Mouse (Mus musculus) hindbrain, embryonic 14.5 days (tissue): ENCODE measurements around the gene Gtdc1. TPM values are rescaled to one million over a fixed set of nuclear protein-coding genes. Genes with fewer than 3 reads are reported as not detected.

Source experiments
- ATAC-seq: fragments of 200-750 bp; cut with Nextera tagmentation; 2 replicates; pipeline ENCODE4 v1.8.0; 2017; ENCODE audit warnings: moderate number of reproducible peaks, mild to moderate bottlenecking, moderate TSS enrichment, moderate library complexity; ENCODE audit not compliant: low FRiP score
- DNase-seq: peaks from one replicate; pipeline ENCODE4 v3.0.0-alpha.2; 2015; ENCODE audit warnings: low spot score
- H3K27ac ChIP-seq: fragments of 300-500 bp; sonication (generic); 2 replicates; pipeline ENCODE4 v1.5.1; 2014; ENCODE audit warnings: mild to moderate bottlenecking, moderate library complexity
- H3K27me3 ChIP-seq: fragments of 300-500 bp; sonication (generic); 2 replicates; pipeline ENCODE4 v1.6.1; 2014; ENCODE audit warnings: mild to moderate bottlenecking, low read length, mixed read lengths; ENCODE audit not compliant: control insufficient read depth, insufficient read depth
- H3K36me3 ChIP-seq: fragments of 300-500 bp; sonication (generic); replicated peaks from 2 replicates; pipeline ENCODE4 v1.6.1; 2014; ENCODE audit not compliant: control insufficient read depth, insufficient read depth
- H3K4me1 ChIP-seq: fragments of 300-500 bp; sonication (generic); replicated peaks from 2 replicates; pipeline ENCODE4 v1.6.1; 2014; ENCODE audit warnings: antibody characterized with exemption, low read length, mixed read lengths; ENCODE audit not compliant: control insufficient read depth, insufficient read depth
- H3K4me2 ChIP-seq: fragments of 300-500 bp; sonication (generic); replicated peaks from 2 replicates; pipeline ENCODE4 v1.6.1; 2014; ENCODE audit warnings: mild to moderate bottlenecking, moderate library complexity
- H3K4me3 ChIP-seq: fragments of 300-500 bp; sonication (generic); replicated peaks from 2 replicates; pipeline ENCODE4 v1.5.1; 2014; ENCODE audit warnings: mild to moderate bottlenecking, low read length
- H3K9ac ChIP-seq: fragments of 300-500 bp; sonication (generic); 2 replicates; pipeline ENCODE4 v1.6.1; 2014
- H3K9me3 ChIP-seq: fragments of 300-500 bp; sonication (generic); 2 replicates; pipeline ENCODE4 v1.6.1; 2016; ENCODE audit warnings: low read length; ENCODE audit not compliant: control insufficient read depth
- WGBS: fragments of 180-500 bp; shearing (Covaris S2); extraction: QIAGEN DNeasy Blood & Tissue Kit; methylation state at CpG from one replicate; pipeline ENCODE4 v1.1.7; 2014; 5-methylcytosine and 5-hydroxymethylcytosine counted together
- polyA plus RNA-seq: library from polyadenylated mRNA; unstranded; fragments of >200 nt; fragmentation: Nextera tagmentation; extraction: Ambion mirVana; gene quantifications from 2 replicates; pipeline ENCODE4 v1.2.1, GENCODE M21; 2014

Gene Gtdc1
- polyA plus RNA-seq, 1 experiment from 2014 or later: 23.7 TPM

DNA sequence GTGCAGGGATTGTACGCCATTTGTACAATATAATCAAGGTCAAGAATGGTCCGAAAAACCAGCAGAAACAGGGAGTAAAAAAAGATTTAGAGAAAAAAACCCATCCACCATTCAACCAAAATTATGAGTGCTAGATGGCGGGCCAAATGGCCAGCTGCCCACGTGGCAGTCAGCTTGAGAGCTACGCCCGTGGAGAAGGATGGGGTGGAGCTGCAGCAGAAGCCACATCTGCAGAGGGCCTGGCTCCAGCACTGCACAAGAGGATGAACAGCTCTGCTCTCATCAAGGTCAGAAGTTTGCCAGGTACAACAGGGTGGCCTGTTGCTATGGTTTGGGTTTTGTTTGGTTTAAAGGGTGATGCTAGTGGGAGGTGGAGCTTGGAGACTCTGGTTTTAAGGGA lies 281.1 kb downstream of the Gtdc1 start:
- Histone ChIP-seq H3K36me3 (no peaks in the 10 kb centered on the region), H3K27ac (no peak overlapping the region), H3K9me3 (no peaks in the 10 kb centered on the region), H3K4me2 (no peak overlapping the region), H3K4me1 (no peaks in the 10 kb centered on the region), H3K4me3 (no peak overlapping the region), H3K9ac (no peak overlapping the region), H3K27me3 (no peaks in the 10 kb centered on the region)
- no peak for ATAC-seq
- WGBS: 92% methylated on average over 6 of the region's 6 CpGs
- DNase-seq: no peak

DNA sequence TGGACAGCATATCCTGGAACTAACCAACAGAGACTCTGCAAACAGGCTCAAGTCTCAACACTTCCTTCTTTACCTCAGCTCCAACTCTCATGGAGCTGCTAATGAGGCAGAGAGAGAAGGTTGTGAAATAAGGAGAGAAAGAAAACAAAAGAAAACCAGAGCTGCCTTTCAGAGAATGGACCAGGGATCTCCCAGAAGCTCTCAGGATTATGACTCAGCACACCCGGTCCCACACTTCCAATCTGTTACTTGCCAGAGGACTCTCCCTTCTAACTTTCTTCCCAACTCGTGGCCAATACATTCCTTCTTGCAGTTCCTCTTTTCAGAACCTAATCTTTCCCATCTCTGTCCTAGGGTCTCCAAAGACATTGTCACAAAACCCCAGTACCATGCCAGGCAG lies 288.1 kb downstream of the Gtdc1 start:
- Histone ChIP-seq H3K27me3 (no peaks in the 10 kb centered on the region), H3K4me2 (no peak overlapping the region), H3K27ac (no peak overlapping the region), H3K4me3 (no peak overlapping the region), H3K9me3 (no peaks in the 10 kb centered on the region), H3K36me3 (no peaks in the 10 kb centered on the region), H3K4me1 (no peaks in the 10 kb centered on the region), H3K9ac (no peak overlapping the region)
- 55% methylated on average over 2 of the region's 2 CpGs for WGBS
- DNase-seq (no peak), ATAC-seq (no peak)

DNA sequence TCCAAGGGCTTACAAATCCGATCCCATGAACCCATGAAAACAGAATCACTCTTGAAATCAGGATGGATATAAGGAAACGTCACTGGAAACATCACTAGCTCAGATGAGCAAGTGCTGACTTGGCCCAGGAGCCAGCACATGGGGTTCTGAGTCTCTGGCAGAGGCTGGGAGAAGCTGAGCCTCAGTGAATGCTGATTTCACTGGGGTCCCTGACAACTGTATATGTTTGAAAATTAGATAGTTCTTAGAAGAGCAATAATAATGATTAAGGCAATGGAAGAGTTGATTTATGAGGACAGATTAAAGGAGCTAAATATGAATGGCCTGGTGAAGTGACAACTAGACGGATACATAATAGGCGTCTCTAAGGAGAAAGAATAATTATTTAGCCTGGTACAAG lies 289.3 kb downstream of the Gtdc1 start:
- no peak for DNase-seq
- no peaks in the 10 kb centered on the region for H3K27me3 ChIP-seq

DNA sequence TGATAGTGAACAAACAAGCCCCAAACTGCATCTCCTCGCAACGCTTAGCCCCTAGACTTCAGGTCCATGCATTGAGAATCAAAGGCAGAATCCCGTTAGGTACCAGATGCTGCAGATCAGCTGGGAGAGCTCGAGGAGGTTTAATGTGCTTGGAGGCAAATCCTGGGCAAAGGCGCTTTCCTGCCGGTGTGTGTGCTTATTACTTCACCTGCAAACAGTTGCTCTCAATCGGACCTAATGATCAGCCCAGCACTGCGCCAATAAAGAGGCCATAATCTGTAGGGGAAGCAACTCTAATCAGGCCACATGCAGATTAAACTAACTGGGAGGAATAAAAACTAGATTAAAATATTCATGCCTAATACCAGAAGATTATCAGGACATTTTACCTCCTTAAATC lies 293.5 kb downstream of the Gtdc1 start:
- Histone ChIP-seq H3K27me3 (no peaks in the 10 kb centered on the region), H3K36me3 (no peaks in the 10 kb centered on the region), H3K9me3 (no peaks in the 10 kb centered on the region), H3K27ac (peak overlapping the region; percentile 41), H3K9ac (no peak overlapping the region), H3K4me1 (peaks cover 10% of the 10 kb centered on the region; the same call in 1 of the 2 replicates), H3K4me2 (no peak overlapping the region; the same call in 1 of the 2 replicates), H3K4me3 (no peak overlapping the region)
- WGBS: 60% methylated on average over 8 of the region's 8 CpGs
- DNase-seq (no peak), ATAC-seq (no peak)

More for the DNA sequence above, 289.3 kb downstream of the Gtdc1 start:
- 59% methylated on average over 4 of the region's 4 CpGs for WGBS
- Histone ChIP-seq H3K9ac (no peak overlapping the region), H3K4me1 (peaks cover 8% of the 10 kb centered on the region; the same call in 1 of the 2 replicates), H3K9me3 (no peaks in the 10 kb centered on the region), H3K36me3 (no peaks in the 10 kb centered on the region), H3K4me2 (no peak overlapping the region), H3K27ac (no peak overlapping the region), H3K4me3 (no peak overlapping the region)
- no peak for ATAC-seq

DNA sequence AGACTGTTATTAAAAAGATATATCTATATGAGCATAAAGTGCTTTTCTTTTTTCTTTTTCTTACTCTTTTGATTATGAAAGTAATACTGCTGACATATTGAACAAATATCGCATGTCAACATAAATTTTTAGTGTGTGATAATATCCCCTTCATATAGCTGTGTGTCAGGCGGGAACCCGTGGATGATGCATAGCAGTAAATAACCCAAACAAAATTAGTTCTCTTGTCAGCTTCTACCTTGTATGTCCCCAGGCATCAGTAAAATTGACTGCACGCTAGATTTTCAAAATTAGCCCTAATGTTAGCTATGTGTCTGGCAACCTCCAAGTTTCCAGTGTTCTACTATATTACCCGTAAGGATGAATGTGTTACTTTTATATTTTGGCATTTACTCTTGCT lies 294.4 kb downstream of the Gtdc1 start:
- Histone ChIP-seq H3K4me1 (peaks cover 10% of the 10 kb centered on the region; the same call in 1 of the 2 replicates), H3K4me3 (no peak overlapping the region), H3K27ac (0 out of 2 replicates have a peak overlapping the region, but pooled peaks have one; percentile 16), H3K36me3 (no peaks in the 10 kb centered on the region), H3K27me3 (no peaks in the 10 kb centered on the region), H3K4me2 (peak overlapping the region; percentile 9; the same call in 1 of the 2 replicates), H3K9me3 (no peaks in the 10 kb centered on the region), H3K9ac (no peak overlapping the region)
- WGBS: 60% methylated on average over 5 of the region's 5 CpGs
- ATAC-seq (peak; percentile 37; the same call in 1 of the 2 replicates), DNase-seq (no peak)

DNA sequence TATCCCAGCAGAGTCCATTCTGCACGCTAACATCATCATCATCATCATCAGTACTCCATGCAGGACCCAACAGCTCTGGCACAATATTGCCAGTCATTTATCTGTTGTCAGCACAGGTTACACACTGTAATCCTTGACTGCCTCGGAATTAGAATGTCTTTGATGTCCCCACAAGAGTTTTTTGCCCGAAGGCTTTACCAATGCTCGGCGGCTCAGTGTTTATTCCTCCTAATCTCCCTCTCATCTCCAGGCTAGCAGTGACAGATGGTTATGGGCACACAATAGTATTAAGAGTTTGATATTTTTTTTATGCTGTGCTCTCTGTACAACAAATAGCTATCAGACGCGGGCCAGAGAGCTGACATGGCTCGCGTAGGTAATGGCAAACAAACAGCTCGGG lies 294.9 kb downstream of the Gtdc1 start:
- H3K4me1 ChIP-seq: peaks cover 10% of the 10 kb centered on the region; the same call in 1 of the 2 replicates
- no peaks in the 10 kb centered on the region for H3K27me3 ChIP-seq
- H3K4me3 ChIP-seq: no peak overlapping the region
- H3K36me3 ChIP-seq: no peaks in the 10 kb centered on the region
- WGBS: 46% methylated on average over 10 of the region's 10 CpGs
- H3K9me3 ChIP-seq: no peaks in the 10 kb centered on the region
- DNase-seq (peak; percentile 47), ATAC-seq (peak; percentile 84)
- H3K9ac ChIP-seq: no peak overlapping the region
- peak overlapping the region; percentile 9; the same call in 1 of the 2 replicates for H3K4me2 ChIP-seq
- H3K27ac ChIP-seq: peak overlapping the region; percentile 28; the same call in 1 of the 2 replicates

DNA sequence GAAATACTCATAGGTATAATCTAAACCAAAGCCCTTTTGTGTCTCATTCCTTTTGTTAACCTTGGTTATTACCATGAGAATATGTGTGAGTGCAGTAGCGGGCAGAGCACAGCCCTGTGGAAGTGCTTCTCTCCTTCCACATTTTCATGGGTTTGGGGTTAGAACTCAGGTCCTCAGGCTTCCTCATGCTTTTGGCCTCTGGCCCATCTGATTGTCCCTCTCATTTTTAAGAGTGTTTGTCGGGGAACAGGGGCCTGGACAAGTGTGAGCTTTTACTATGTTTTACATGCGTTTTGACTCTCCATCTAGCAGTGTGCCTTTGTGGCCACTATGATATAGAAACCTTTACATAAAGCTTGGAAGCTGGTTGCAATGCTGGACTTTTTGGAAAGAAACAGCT lies 296.4 kb downstream of the Gtdc1 start:
- Histone ChIP-seq H3K4me1 (peaks cover 10% of the 10 kb centered on the region; the same call in 1 of the 2 replicates), H3K36me3 (no peaks in the 10 kb centered on the region), H3K27me3 (no peaks in the 10 kb centered on the region), H3K9ac (no peak overlapping the region), H3K27ac (no peak overlapping the region), H3K4me3 (no peak overlapping the region), H3K9me3 (no peaks in the 10 kb centered on the region), H3K4me2 (no peak overlapping the region)
- WGBS: 67% methylated on average over 3 of the region's 3 CpGs
- DNase-seq (no peak), ATAC-seq (no peak)

DNA sequence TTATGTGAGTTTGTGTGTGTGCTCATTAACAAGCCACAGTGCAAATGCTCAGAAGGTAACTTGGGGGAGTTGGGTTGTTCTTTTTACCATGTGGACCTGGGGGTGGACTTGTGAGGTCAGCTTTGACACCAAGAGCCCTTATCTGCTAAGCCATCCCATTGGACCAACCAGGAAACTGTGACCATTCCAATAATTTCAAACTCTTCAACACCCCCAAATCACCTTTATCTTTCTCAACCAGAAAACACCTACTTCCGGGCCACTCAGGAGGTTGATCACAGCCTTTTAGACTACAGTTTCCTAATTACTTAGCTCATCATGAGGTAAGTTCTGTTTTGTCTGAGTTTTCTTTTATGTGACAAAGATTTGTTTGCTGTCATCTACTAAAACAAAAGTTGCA lies 298.7 kb downstream of the Gtdc1 start:
- Histone ChIP-seq H3K4me3 (no peak overlapping the region), H3K9me3 (no peaks in the 10 kb centered on the region), H3K36me3 (no peaks in the 10 kb centered on the region), H3K27me3 (no peaks in the 10 kb centered on the region), H3K27ac (no peak overlapping the region), H3K4me2 (no peak overlapping the region), H3K4me1 (peaks cover 8% of the 10 kb centered on the region; the same call in 1 of the 2 replicates), H3K9ac (no peak overlapping the region)
- 97% methylated on average over 1 of the region's 1 CpGs for WGBS
- DNase-seq (no peak), ATAC-seq (no peak)

DNA sequence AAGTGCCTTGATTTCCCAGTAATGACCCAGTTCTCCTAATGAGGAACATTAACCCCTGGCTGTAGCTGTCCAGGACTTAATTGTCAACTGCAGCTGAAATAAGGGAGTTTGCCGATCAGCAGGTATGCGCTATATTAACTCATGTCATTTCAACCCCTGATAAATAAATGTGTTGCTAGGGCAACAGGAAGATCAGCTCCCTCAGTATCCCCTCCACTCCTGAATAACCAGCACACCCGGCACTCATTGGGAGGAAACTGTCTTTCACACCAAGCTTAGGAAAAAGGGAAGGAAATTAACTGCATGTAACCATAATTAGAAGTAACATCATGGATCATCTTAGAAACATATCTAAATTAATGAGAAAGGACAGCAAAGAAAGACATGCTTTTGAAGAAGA lies 302.3 kb downstream of the Gtdc1 start:
- no peak for ATAC-seq
- no peak for DNase-seq
- Histone ChIP-seq H3K36me3 (no peaks in the 10 kb centered on the region), H3K27me3 (no peaks in the 10 kb centered on the region), H3K27ac (no peak overlapping the region), H3K4me3 (no peak overlapping the region), H3K9me3 (no peaks in the 10 kb centered on the region), H3K4me1 (no peaks in the 10 kb centered on the region), H3K9ac (no peak overlapping the region), H3K4me2 (no peak overlapping the region)
- 47% methylated on average over 3 of the region's 3 CpGs for WGBS

DNA sequence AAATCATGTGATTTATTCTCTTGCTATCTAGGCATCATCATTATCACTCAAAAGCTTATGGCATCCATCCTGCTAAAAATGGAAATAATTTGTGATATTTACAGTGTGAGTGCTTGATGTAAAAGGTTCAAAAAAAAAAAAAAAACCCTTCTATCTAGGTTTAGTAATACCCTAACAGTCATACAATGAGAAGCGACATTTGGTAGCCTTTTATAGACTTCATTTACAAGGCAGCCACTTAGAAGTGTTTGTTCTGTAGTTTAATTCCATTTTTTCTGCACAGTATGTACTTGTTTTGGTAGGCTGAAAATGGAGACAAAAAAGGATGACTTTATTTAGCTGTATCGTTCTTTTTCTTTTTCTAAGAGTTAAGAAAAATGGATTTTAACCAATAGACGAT lies 305.0 kb downstream of the Gtdc1 start:
- H3K4me3 ChIP-seq: no peak overlapping the region
- H3K36me3 ChIP-seq: no peaks in the 10 kb centered on the region
- no peaks in the 10 kb centered on the region for H3K9me3 ChIP-seq
- H3K27me3 ChIP-seq: no peaks in the 10 kb centered on the region
- DNase-seq: no peak
- 95% methylated on average over 3 of the region's 3 CpGs for WGBS
- no peak overlapping the region for H3K27ac ChIP-seq
- no peaks in the 10 kb centered on the region for H3K4me1 ChIP-seq
- no peak overlapping the region for H3K9ac ChIP-seq
- no peak for ATAC-seq
- no peak overlapping the region for H3K4me2 ChIP-seq
